Mouse (Mus musculus): ENCODE results near the gene Sorbs1. TPM values are rescaled to one million over a fixed set of nuclear protein-coding genes. Genes with fewer than 3 reads are reported as not detected.

Gene Sorbs1
- total RNA-seq, 2 experiments from 2014 or later: 148 to 249 TPM

DNA sequence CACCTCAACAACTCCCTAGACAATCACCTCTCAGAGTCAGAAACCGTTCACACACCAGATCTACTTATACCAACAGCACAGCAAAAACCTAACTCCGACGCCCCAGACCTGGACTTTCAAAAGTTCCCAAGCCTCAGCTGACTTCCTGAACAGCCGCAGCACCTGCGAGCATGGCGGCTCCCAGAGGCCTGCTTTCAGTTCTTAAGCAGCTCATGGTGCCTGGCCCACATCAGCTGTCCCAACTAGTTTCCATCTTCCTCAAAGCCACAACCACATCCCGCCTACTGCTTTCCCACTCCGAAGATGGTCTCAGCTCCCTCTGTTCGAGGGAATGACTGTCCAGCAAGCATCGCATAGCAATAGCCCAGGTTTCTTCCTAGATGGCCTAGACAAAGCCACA is 74.7 kb downstream of the Sorbs1 start:
- DNase-seq (ENCODE audit: low spot score): no peak

DNA sequence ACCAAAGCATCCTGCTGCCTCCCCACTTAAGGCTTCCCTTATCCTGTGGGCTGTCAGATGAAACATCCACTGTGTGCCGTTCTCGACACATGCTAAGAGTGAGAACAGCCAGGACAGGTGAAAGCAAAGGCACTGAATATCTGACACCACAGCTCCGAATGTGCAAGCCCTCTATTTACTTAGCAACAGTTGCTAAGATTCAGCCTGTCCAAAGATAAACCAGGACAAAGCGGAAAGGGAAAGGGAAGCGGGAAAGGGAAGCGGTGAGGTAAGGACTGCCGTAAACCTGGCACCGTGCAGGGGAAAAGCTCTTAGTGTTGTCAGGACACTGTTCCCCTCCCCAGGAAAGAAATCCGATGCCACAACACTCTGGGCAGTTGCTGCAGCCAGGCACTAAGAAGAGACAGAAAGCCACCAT is 75.9 kb downstream of the Sorbs1 start:
- peak; percentile 70 for DNase-seq (ENCODE audit: low spot score)

DNA sequence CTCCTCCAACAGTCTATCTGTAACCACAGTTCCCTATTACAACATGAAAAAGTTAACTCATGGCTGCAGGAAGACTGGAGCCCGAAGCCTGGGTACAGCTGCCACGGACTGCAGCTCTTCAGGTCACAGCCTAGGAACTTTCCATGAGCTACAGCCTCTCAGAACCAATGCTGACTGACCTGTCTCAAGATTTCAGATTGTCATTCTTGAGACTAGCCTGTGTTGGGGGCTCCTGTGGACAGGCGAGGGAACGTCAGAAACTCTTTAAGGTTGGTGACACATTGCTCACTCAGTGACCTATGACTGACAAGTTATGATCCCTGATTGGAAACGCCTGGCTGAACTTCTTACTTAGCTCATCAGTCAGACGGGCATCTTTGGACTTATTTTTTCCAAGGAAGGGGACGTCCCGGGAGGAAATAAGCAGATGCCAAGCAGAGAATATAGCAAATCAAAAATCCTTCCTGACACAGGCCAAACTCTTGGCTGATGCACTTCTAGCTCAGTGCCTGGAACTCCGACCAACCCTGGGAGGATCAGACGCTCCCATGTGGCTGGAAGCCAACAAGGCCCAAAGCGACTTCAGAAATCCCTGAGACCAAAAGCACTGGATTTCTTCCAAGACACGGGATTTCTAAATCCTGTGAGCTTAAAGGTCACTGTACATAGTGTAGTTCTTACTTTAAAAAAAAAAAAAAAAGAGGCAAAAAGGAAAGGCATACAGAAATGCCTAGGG is 76.9 kb downstream of the Sorbs1 start:
- peak; percentile 73 for DNase-seq (ENCODE audit: low spot score)

DNA sequence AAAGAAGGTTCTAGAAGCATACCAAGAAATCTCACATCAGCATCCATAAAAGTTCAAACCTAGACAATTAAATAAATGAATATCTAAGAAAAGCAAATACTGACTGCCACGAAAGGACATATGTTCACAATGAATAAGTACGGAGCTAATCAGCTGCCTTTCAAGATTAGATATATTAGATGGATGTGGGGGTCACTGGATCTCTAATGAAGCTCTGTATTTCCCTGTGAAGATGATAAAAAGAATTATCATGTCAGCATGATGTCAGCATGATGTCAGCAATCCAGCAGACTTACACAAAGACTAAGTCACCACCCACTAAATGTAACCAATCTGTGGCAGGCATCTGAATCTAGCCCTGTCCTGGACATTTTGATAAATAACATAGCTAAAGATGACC is 77.8 kb downstream of the Sorbs1 start:
- DNase-seq (ENCODE audit: low spot score): no peak

DNA sequence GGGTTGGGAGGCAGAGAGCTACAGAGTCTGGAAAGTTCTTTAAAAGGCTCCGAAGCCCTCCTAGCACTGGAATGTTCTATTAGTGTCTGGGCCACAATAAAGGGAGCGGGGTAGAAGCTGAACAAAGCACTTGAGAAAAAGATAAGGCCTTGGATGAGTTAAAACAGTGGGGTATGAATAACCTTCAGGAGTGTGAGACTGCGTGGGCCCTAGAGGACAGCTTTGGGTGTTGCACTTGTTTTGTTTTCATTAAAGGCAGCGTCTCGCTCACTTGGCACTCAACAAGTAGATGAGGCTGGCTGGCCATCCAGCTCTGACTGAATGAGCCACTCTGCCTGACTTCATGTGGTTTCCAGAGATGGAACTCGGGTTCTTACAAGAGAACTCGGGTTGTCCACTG is 78.5 kb downstream of the Sorbs1 start:
- no peak for DNase-seq (ENCODE audit: low spot score)

DNA sequence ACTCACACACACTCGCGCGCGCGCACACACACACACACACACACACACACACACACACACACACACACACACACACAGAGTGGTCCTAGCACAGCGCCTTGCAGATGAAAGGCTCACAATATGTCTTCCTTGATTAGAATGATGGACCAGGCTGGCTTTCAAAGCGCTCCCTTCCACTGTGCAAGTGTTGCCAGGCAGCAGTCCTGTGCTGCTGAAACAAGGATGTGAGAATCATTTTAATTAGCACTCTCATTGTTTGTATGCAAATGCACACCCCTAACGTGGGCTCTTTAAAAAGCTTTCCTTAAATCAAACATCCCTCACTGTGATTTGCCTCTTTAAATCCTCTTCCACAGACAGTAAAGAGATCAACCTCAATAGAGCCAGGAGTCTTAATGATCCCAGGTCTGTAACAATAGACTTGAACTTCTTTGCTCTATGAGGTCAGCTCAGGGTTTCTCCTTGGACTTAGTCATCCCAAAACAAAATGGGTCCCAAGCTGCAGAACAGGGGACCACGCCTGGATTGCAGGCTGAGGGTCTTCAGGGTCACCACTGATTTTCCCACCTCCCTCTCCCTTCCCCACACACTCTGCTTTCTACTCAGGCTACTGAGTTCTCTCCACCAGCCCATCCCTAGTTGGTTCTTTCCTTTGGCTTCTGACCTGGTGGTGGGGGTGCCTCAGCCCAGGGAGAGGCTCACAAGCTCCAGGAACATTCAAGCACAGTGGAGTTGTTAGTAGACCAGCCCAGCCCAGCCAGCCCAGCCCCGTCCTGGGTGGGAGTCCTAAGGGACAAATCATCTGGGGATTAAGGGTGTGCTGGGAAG is 79.3 kb downstream of the Sorbs1 start:
- DNase-seq (ENCODE audit: low spot score): no peak

DNA sequence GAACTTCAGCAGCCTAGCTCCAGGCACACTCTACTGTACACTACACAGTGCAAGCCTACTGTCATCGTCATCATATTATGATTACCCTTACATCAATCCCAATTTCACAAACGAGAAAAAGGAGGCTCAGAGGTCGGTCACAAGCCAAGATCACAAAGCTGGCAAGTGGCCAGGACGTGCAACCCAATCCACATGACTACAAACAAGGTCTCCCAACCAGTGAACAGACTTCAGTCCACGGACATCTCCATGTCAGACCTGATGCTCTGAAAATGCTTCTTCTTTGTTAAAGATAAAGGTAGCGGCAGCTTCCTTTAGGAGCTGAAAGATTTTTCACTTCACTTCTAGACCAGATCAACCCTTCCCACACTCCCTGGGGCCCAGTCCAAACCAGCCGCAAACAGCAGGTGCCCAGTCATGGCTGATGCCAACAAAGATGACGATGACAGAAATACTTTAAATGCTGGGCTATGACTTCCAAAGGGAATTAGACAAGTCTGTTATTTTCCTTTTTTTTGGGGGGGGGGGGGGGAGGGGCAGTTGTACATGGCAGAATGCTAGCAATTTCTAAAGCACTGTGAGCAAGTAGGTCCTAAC is 80.2 kb downstream of the Sorbs1 start:
- no peak for DNase-seq (ENCODE audit: low spot score)

DNA sequence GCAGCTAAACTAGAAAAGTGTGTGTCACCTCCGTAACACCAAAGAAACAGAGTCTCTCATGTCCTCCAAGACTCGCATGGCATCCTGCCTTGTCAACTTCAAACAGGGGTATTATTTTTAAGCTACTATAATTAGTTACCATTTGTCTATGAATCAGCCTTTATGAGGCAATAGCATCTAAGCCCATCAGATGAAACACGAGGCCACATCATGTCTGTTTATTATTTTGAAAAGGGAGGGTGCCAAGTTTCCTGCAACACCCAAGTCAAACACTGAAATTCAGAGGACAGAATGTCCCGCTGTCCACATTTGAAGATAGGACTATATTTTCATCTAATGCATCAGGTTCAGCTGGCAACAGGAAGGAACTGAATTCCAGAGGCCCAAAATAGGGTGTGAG is 81.6 kb downstream of the Sorbs1 start:
- peak; percentile 78 for DNase-seq (ENCODE audit: low spot score)

DNA sequence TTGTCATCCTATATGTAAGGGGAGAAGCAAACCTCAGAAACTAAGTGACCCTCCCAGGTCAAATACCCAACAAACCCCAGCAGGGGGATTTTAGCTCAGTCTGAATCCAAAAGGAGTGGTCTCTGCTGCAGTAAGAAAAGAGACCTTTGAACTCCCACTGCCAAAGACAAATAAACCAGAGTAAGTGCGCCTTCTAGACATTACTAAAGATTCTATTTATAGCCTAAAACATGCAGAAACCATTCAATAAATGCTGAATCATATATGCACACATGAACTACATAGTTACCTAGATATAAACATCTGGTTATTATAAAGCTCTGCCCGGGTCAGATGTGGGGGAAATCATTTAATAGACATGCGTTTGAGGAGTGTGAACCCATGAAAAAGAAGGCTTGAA is 84.0 kb downstream of the Sorbs1 start:
- DNase-seq (ENCODE audit: low spot score): no peak

DNA sequence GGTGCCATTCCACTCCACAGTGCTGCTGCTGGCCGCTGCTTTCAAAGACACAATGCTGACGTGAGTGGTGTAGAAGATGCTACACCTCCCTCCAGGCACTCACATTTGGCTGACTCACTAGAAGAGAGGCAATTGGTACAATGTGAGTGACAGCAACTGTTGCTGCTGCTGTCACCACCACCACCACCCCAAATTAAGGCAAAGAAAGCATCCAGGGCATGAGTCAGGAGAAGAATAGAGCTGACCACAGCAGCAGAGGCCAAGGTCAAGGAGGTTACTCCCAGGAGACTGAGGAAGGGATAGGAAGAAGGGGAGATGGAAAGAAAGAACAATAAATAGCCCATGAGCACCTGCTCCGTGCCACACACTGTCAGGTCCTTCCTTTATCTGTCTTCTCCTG is 84.4 kb downstream of the Sorbs1 start:
- DNase-seq (ENCODE audit: low spot score): no peak

DNA sequence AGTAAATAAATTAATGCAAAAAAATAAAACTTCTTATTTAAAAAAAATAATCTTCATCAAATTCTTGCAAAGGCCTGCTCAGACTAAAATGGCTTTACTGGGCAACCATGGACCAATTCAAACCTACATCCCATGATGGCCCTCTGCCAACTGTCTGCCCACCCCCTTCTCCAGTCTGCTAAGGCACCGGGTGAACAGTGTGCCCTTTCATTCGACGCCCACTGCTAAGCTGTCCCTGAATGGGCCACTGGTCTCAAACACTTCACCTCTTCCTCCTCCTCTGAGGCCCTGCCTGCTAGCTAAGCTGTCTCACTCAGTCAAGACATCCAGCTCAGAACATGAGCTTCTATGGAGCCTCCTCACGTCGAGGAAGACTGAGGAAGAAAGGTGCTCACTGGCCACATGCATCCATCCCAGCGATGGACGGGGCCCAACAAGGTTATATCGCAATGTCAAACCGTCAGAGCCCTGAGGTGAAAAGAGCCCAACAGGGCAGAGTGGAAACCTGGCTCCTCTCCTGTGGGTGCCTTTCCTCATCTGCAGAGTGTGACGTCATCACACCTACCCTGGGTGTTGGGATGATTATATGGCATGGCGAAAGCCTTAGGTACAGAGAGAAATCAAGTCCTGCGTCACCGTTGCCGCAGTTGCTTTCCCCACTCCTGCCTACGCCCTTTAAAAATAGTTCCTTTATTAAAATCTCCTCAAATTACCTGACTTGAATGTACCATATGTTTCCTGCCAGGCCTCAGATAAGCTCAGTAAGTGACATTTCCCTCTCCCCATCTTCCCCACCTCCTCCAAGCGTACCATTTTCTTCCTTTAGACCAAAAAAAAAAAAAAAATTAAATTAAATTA is 87.2 kb downstream of the Sorbs1 start:
- DNase-seq (ENCODE audit: low spot score): no peak

DNA sequence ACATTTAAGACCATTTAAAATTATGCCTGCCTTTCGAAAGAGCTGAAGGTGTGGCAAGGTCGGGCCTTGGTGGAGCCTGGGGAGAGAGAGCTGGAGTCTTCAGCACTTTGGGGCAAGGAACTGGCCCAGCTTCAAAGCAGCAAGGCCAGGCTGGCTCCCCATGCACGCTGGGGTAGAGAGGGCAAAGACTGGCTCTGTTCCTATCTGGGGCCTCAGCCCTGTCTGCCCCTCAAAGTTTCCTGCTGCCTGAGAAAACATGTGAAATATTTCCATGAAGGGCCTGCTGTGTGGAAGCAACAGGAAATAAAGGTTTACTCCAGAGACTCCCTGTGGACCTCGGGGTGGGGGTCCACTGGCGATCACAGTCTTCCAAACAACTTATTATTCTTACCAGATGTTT is 88.3 kb downstream of the Sorbs1 start:
- no peak for DNase-seq (ENCODE audit: low spot score)

DNA sequence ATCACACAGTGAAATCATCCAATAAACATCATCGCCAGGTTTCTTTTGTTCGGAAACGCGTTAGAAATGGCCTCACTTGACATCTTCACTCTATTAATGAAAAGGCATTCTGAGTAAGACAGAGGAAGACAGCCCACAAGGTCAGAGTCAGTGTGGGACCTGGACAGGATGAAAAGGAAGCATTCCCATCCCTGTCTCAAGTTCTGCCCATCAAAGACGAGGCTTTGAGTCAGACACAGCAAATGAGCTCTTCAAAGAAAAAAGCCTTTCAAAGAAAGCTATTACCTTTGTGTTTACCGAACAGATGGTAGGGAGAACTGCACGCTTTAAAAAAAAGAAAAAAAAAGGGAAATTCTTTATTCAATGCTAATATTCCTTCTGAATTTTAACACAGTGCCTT is 92.5 kb downstream of the Sorbs1 start:
- DNase-seq (ENCODE audit: low spot score): no peak

DNA sequence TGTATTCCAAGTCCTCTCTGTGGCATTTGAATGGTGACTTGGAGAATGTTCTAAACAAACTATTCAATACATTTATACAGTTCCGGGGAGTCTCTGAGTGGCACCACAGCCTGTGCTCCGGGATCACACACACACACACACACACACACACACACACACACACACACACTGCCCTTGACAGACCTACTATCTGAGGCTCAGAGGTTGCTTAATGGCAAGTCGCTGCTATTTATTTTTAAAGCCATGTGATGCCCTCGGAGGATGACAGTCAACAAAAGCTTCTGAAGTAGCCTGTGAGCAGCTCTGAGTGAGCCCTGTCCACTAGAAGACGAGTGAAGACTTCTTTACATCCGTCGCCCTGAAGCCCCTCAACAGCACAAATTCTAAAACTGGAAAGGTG is 94.3 kb downstream of the Sorbs1 start:
- DNase-seq (ENCODE audit: low spot score): no peak

DNA sequence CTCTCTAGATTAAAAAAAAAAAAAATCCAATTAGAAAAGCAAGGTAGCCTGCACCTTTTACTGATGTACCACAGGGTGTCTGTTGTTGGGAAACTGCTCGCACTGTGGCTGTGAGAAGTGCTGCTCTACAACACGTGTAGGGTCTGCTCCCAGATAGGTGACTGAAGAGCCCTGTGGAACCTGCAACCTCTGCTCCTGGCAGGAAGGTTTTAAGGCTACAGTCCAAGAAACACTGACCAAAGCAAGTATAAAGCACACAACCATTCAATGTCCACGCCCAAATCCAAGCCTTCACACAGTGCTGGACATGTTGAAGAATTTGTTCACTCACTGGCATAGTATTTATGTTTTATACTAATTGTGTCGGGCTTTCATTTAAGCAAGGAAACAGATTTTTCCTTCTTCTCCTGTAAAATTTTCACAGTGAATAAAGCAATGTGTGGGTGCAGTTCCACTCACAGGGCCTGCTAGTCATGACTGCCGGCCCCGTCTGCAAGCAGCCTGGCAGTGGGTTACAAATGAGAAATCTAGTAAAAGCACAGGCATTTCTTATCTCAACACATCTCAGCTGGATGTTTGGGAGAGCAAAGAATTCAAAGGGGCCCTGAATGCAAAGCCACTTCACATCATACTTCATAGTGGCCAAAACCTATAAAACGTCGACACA is 96.3 kb downstream of the Sorbs1 start:
- no peak for DNase-seq (ENCODE audit: low spot score)

DNA sequence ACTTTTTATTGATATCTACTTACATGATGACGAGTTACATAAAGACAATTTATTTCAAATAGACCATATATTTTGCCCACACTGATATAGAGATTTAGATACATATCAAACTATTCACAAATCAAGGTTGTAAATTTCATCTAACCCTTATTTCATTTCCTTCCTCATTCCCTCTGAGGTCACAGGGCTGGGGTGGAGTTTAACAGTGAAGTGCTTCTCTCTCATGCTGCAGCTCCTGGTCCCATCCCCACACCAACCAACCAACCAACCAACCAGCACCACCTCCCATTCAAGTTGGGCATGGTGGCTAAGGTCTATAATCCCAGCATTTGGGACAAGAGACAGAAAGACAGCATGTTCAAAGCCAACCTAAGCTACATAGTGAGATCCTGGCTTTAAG is 97.9 kb downstream of the Sorbs1 start:
- no peak for DNase-seq (ENCODE audit: low spot score)

DNA sequence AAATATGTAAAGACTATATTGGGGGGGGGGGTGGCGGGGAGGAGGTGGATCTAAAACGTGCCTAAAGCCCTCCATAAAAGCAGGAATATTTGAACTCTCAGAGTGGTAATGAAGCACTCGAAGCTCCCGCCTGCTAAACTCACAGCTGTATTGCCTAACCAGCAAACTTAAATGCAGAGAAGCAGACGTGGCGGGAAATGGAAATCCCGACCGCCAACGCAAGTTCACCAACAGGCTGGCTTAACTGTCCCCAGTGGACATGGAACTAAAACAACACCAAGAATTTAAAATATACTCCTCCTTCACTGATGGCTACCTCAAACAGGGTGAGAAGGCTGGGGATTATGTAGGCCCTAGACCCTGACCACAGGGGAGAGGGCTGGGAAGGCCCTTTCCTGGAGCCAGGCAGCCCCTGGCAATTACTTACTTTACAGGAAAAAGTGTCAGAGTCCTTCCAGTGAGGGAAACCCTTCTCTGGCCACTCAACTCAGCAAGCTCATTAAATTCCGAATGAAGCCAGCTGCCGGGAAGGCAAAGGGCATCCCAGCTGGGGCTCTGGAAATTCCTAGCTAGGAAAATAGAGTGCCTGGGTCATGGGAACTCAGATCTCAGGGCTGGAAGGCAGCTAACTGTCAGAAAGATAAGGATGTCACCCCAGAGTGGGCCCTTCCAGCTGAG is 98.6 kb downstream of the Sorbs1 start:
- DNase-seq (ENCODE audit: low spot score): no peak

DNA sequence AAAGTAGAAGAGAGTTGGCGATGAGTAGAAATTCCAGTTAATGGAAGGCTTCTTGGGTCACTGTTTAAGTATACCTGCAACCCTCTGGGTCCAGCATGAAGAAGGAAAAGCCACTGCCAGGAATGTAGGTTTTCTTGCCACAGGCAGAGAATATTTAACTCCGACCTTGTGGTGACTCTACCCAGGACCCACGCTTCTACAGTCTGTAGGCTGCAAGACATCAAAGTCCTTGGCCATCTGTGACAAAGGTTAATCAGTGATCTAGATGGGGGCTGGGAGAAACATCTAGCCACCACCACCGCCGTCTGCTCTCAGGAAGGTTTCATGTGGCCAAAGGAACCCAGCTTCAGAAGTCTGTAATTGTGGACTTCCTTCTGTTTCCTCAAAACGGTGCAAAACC is 99.2 kb downstream of the Sorbs1 start:
- DNase-seq (ENCODE audit: low spot score): no peak

DNA sequence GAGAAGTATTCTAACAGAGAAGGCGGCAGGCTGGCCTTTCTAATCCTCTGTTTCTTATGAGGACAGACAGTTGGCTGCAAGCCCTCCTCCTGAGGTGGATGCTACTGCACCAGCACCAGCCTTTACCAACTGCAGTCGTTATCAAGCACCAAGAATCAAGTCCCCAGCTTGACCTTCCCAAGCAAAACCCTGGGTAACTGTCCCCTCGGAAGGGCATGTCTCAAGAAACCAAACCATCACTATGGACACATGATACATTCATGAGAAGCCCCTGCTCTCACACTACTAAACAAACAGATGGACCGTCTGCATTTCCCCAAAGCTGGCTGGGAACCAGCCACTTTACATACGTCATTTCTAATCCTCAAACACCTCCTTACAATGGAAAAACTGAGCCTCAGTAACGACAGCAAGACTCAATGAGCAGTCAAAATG is 102.2 kb downstream of the Sorbs1 start:
- no peak for DNase-seq (ENCODE audit: low spot score)

DNA sequence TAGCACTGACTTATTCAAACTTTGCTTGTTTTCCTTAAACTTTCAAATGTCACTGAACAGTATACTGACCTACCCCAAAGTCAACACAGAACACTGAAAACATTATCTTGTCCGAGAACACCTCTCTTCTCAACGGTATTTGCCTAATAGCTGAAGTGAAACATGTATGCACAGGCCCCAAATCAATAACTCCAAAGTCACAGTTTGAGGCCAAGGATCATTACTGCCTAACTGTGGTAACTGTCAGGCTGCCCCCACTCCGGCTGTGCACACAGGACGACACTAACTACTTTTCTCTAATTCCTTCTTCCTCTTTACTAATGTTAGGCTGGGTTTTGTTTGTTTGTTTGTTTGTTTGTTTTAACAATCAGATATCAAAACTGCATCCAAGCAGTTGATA is 103.1 kb downstream of the Sorbs1 start:
- DNase-seq (ENCODE audit: low spot score): no peak

DNA sequence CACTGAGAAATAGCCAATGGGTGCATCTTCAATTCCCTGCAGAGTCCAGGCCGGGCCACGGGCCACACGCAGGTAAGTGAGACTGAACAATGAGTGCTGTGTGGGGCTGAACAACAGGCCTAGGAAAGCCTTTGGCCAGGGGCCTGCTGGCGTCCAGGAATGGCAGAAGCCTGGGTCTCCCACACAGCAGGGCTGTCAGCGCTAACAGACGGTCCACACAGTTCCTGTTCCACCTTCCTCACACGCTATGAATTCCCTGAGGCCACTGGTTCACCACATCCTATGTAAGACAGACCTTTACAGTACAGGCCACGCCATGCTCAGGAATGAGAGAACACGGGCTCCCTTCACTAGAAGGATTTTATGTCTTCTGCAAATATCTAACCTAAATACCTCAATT is 103.5 kb downstream of the Sorbs1 start:
- no peak for DNase-seq (ENCODE audit: low spot score)

Data from gastrocnemius, adult 18-20 months (tissue).